Mouse (Mus musculus) ES-Bruce4 (cell line): Measurements from ENCODE around the gene Etv5. TPM values are rescaled to one million over a fixed set of nuclear protein-coding genes. Genes with fewer than 3 reads are reported as not detected.

Experiments used
- H3K27ac ChIP-seq: 2 replicates; pipeline ENCODE4 v1.5.1; 2012; ENCODE audit warnings: low read length, inconsistent platforms; ENCODE audit not compliant: insufficient read depth
- H3K27me3 ChIP-seq: 2 replicates; pipeline ENCODE4 v1.6.1; 2012; ENCODE audit warnings: mild to moderate bottlenecking, low read length, inconsistent platforms; ENCODE audit not compliant: control insufficient read depth, poor library complexity, insufficient read depth, severe bottlenecking
- H3K36me3 ChIP-seq: 2 replicates; pipeline ENCODE4 v1.6.1; 2012; ENCODE audit warnings: inconsistent platforms, mild to moderate bottlenecking, low read length, moderate library complexity; ENCODE audit not compliant: control insufficient read depth, poor library complexity, insufficient read depth, severe bottlenecking
- H3K4me1 ChIP-seq: one replicate; pipeline ENCODE4 v1.8.1; 2011; ENCODE audit warnings: low read length; ENCODE audit not compliant: control insufficient read depth, insufficient read depth
- H3K4me3 ChIP-seq: 2 replicates; pipeline ENCODE4 v1.5.1; 2011; ENCODE audit warnings: low read depth, mild to moderate bottlenecking, low read length
- H3K9ac ChIP-seq: 2 replicates; pipeline ENCODE4 v1.6.1; 2012; ENCODE audit warnings: low read depth, mild to moderate bottlenecking, inconsistent platforms; ENCODE audit not compliant: poor library complexity, severe bottlenecking
- H3K9me3 ChIP-seq: replicated peaks from 2 replicates; pipeline ENCODE4 v1.6.1; 2012; ENCODE audit warnings: mild to moderate bottlenecking, low read length, inconsistent platforms; ENCODE audit not compliant: control insufficient read depth, poor library complexity, insufficient read depth, severe bottlenecking
- CTCF ChIP-seq: IDR thresholded peaks from one replicate; pipeline ENCODE4 v1.8.1; 2011; ENCODE audit warnings: low read depth, low read length
- EP300 ChIP-seq: IDR thresholded peaks from 2 replicates; pipeline ENCODE4 v1.6.1; 2011; ENCODE audit warnings: low read depth, low read length; ENCODE audit not compliant: insufficient read depth
- POLR2A ChIP-seq: IDR thresholded peaks from one replicate; pipeline ENCODE4 v1.8.1; 2011; ENCODE audit warnings: low read length; ENCODE audit not compliant: insufficient read depth
- polyA plus RNA-seq: library from polyadenylated mRNA; stranded (reverse); fragments of >200 nt; gene quantifications from 2 replicates; pipeline ENCODE4 v1.2.4, GENCODE M21; 2011; ENCODE audit warnings: low read depth; ENCODE audit not compliant: missing spikeins, insufficient read depth, insufficient read length

The Etv5 gene
- polyA plus RNA-seq, 1 experiment: 130 TPM

GRCm38 (mm10) chr16:22380981-22381380, 58.5 kb downstream of the Etv5 start:
- Histone ChIP-seq H3K4me3 (no peak overlapping the region), H3K36me3 (peaks cover 27% of the 10 kb centered on the region), H3K4me1 (no peaks in the 10 kb centered on the region), H3K27ac (no peak overlapping the region), H3K9me3 (peaks cover 17% of the 10 kb centered on the region; the same call in 1 of the 2 replicates), H3K9ac (no peak overlapping the region), H3K27me3 (no peaks in the 10 kb centered on the region)
- no peak for TF ChIP-seq POLR2A

GRCm38 (mm10) chr16:22379986-22380385, 59.5 kb downstream of the Etv5 start:
- no peak for TF ChIP-seq POLR2A
- TF ChIP-seq CTCF: no peak
- no peak for TF ChIP-seq EP300
- Histone ChIP-seq H3K9me3 (peaks cover 9% of the 10 kb centered on the region; the same call in 1 of the 2 replicates), H3K9ac (no peak overlapping the region), H3K4me3 (no peak overlapping the region), H3K27ac (no peak overlapping the region), H3K27me3 (no peaks in the 10 kb centered on the region), H3K36me3 (peaks cover 17% of the 10 kb centered on the region), H3K4me1 (no peaks in the 10 kb centered on the region)

DNA sequence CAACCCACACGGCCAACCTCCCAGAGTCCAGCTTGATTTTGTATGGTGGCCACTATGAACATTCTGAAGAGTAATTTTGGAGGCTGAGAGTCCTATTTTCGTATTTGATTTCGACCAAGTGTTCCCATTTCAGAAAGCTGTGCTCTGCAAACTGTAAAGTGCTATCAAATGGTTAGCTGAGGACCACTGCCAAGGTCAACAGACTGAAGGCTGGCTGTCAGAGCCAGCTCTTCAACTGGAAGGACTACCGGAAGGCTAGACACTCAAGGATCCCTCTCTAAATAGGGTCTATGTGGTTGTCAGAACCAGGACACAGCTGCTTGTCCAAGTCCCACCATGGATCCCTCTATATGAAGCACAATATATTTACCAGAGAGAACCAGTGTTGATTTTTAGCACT, 60.2 kb downstream of the Etv5 start:
- Histone ChIP-seq H3K9ac (no peak overlapping the region), H3K27me3 (no peaks in the 10 kb centered on the region), H3K4me3 (no peak overlapping the region), H3K27ac (no peak overlapping the region), H3K36me3 (peaks cover 11% of the 10 kb centered on the region), H3K9me3 (peaks cover 2% of the 10 kb centered on the region; the same call in 1 of the 2 replicates), H3K4me1 (no peaks in the 10 kb centered on the region)
- TF ChIP-seq CTCF (no peak), POLR2A (no peak), EP300 (no peak)

DNA sequence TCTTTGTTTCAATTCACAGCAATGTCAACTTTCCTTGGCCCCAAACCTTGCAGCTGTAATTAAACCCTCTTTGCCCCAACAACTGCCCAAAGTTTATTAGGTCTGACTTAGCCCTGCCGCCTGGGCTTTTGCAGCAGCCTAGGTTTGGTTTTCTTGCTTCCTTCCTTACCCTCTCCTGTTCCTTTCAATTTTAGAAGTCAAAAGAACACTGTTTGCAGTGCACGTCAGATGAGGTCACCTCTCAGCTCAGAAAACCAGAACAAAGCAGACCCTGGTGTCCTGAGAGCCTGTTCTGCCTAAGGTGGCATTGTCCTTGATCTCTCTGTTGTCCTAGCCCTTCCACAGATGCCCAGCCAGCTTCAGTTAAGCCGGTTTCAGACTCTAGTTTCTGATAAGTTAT, 61.8 kb downstream of the Etv5 start:
- Histone ChIP-seq H3K36me3 (peaks cover 3% of the 10 kb centered on the region), H3K4me1 (no peaks in the 10 kb centered on the region), H3K9me3 (no peaks in the 10 kb centered on the region), H3K27me3 (no peaks in the 10 kb centered on the region), H3K9ac (no peak overlapping the region), H3K27ac (peak overlapping the region; percentile 38; the same call in 1 of the 2 replicates), H3K4me3 (no peak overlapping the region)
- TF ChIP-seq POLR2A (no peak), EP300 (no peak), CTCF (no peak)

DNA sequence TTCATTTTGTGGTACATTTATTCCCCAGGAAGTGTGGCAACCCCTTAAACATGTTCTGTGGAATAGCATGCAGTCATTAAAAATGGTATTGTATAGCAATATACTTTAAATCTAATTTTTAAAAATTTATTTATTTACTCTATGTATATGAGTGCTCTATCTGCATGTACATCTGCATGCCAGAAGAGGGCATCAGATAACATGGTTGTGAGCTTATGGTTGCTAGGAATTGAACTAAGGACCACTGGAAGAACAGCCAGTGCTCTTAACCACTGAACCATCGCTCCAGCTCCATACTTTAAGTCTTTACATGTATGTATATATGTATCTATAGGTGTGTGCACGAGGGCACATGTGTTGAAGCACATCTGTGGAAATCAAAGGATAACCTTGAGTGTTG, 64.6 kb downstream of the Etv5 start:
- no peaks in the 10 kb centered on the region for H3K27me3 ChIP-seq
- no peaks in the 10 kb centered on the region for H3K36me3 ChIP-seq
- TF ChIP-seq POLR2A (no peak), EP300 (no peak), CTCF (no peak)
- no peak overlapping the region for H3K4me3 ChIP-seq
- H3K9ac ChIP-seq: no peak overlapping the region
- no peak overlapping the region for H3K27ac ChIP-seq
- H3K9me3 ChIP-seq: no peaks in the 10 kb centered on the region
- H3K4me1 ChIP-seq: no peaks in the 10 kb centered on the region

- Histone ChIP-seq H3K4me1 (no peaks in the 10 kb centered on the region), H3K36me3 (no peaks in the 10 kb centered on the region), H3K27me3 (no peaks in the 10 kb centered on the region), H3K4me3 (no peak overlapping the region), H3K9ac (no peak overlapping the region), H3K9me3 (no peaks in the 10 kb centered on the region), H3K27ac (no peak overlapping the region)
- TF ChIP-seq POLR2A: no peak
- TF ChIP-seq CTCF: no peak
Observed at GRCm38 (mm10) chr16:22372701-22373124, 66.8 kb downstream of the Etv5 start.

DNA sequence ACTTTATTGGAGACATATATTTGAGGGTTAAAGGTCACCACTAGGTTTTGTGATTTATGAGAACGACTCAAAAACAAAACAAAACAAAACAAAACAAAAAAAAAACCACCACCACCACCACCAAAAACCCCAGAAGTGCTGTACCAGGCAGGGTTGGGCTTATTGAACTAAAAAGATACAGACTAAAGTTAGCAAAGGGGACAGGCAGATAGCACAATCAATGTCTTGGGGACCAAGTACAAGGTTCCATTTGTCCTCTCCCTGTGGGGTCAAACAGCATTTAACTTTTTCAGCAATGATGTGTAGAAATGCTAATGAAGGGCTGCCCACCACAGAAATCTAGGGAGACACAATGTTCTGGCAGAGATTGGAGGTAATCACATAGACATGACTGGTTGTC, 67.3 kb downstream of the Etv5 start:
- TF ChIP-seq EP300 (no peak), POLR2A (no peak), CTCF (no peak)
- Histone ChIP-seq H3K4me1 (no peaks in the 10 kb centered on the region), H3K9me3 (no peaks in the 10 kb centered on the region), H3K27ac (no peak overlapping the region), H3K9ac (no peak overlapping the region), H3K36me3 (no peaks in the 10 kb centered on the region), H3K4me3 (no peak overlapping the region), H3K27me3 (no peaks in the 10 kb centered on the region)
